Mouse (Mus musculus) cerebellum, adult (tissue): ENCODE measurements around the gene Eno4.
A peak's percentile ranks its signal among the peaks of the same experiment; 100 is the strongest.
"Not testable (repeated sequence)": the region's sequence is repeated elsewhere in the genome, so short reads cannot be mapped to it uniquely, and the experiment has no call there.

Source experiments
- ATAC-seq: cut with Nextera tagmentation; 2 replicates; pipeline ENCODE4 v1.9.2; 2017; ENCODE audit warnings: mild to moderate bottlenecking, moderate library complexity, mixed read lengths; ENCODE audit not compliant: insufficient number of reproducible peaks, low FRiP score, low TSS enrichment

Gene Eno4

GRCm38 (mm10) chr19:58942841-58943828 lies at the start of gene Eno4, which contains the start of gene Hspa12a:
Eno4 (plus strand) TSS chr19:58943425.
Hspa12a (minus strand) TSS chr19:58943654.
- peak; percentile 91 for ATAC-seq

- peak; percentile 90 for ATAC-seq
Measured at GRCm38 (mm10) chr19:58896216-58896615, 47.0 kb upstream of the Eno4 start.

- ATAC-seq = not testable (repeated sequence)
Measured at GRCm38 (mm10) chr19:58900471-58900870, 42.8 kb upstream of the Eno4 start.

- no peak for ATAC-seq
Measured at GRCm38 (mm10) chr19:58903079-58903898, 39.9 kb upstream of the Eno4 start.

GRCm38 (mm10) chr19:58903899-58904327 lies 39.3 kb upstream of the Eno4 start:
- peak; percentile 73 for ATAC-seq

- ATAC-seq = no peak
Measured at GRCm38 (mm10) chr19:58906685-58907084, 36.5 kb upstream of the Eno4 start.

GRCm38 (mm10) chr19:58908018-58908417 lies 35.2 kb upstream of the Eno4 start:
- no peak for ATAC-seq

- no peak for ATAC-seq
Measured at GRCm38 (mm10) chr19:58910941-58911368, 32.3 kb upstream of the Eno4 start.

GRCm38 (mm10) chr19:58911386-58911785 lies 31.8 kb upstream of the Eno4 start:
- ATAC-seq = no peak

GRCm38 (mm10) chr19:58913301-58913700 lies 29.9 kb upstream of the Eno4 start:
- 0 out of 2 replicates have a peak, but pooled peaks have one; percentile 10 for ATAC-seq

- ATAC-seq = no peak
Measured at GRCm38 (mm10) chr19:58918597-58918996, 24.6 kb upstream of the Eno4 start.

GRCm38 (mm10) chr19:58919148-58919547 lies 24.1 kb upstream of the Eno4 start:
- ATAC-seq = no peak

GRCm38 (mm10) chr19:58931081-58931800 lies 12.0 kb upstream of the Eno4 start:
- ATAC-seq = no peak

GRCm38 (mm10) chr19:58933062-58933461 lies 10.2 kb upstream of the Eno4 start:
- no peak for ATAC-seq

- no peak for ATAC-seq
Measured at GRCm38 (mm10) chr19:58945959-58946358, 2.7 kb downstream of the Eno4 start.

GRCm38 (mm10) chr19:58951521-58951920 lies 8.3 kb downstream of the Eno4 start:
- no peak for ATAC-seq

GRCm38 (mm10) chr19:58952236-58952635 lies 9.0 kb downstream of the Eno4 start:
- ATAC-seq = no peak

- no peak for ATAC-seq
Measured at GRCm38 (mm10) chr19:58954779-58955178, 11.6 kb downstream of the Eno4 start.

GRCm38 (mm10) chr19:58963011-58963410 lies 19.8 kb downstream of the Eno4 start:
- ATAC-seq = no peak
